31 mouse cellular contexts compared by ENCODE assay signal in the genomic region with DNA sequence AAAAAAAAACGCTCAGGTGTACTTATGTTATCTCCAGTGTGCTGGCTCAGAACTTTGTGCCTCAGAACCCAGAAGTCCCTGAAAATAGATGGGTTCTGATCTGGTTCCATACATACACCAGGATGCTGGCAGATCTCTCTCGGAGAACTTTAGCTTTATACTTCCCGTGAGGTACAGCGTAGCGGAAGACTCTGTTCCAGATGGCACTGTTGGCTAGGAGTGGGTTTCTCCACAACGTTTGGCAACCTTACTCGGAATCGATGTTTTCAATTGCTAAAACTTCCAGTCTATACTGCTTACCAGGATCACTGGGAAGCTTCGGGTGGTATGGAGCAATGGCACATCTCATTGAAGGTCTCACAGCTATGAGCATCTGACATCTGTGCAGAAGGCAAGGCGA. TPM values are rescaled to one million over a fixed set of nuclear protein-coding genes. Genes with fewer than 3 reads are reported as not detected.
DNase-seq lines count a peak whose midpoint lies in the region; ATAC-seq lines count a peak whose summit lies in the region.
"Had no signal": no experiment of that assay in that cellular context is flagged by ENCODE, and none has a peak within 500 bp of the region (broad histone marks: within the 10 kb centered on the region; RNA-seq: fewer than 3 reads in every experiment).

No protein-coding gene starts in this region.

- no peak overlapping the region for H3K9ac ChIP-seq in forebrain, embryonic 15.5 days (replicated peaks)
- no peak overlapping the region for H3K9ac ChIP-seq in forebrain, embryonic 12.5 days
- H3K9ac ChIP-seq in forebrain, embryonic 16.5 days (replicated peaks; ENCODE audit: low read depth, low read length), result no peak overlapping the region
- H3K9ac ChIP-seq: heart, embryonic 12.5 days; intestine, embryonic 15.5 days; limb, embryonic 12.5 days; liver, embryonic 12.5 days; midbrain, embryonic 12.5 days had no signal

- H3K27ac ChIP-seq in forebrain, embryonic 15.5 days (replicated peaks), result no peak overlapping the region
- H3K27ac ChIP-seq in forebrain, embryonic 12.5 days, result no peak overlapping the region
- H3K27ac ChIP-seq in forebrain, embryonic 16.5 days (ENCODE audit: low read length), result 0 out of 2 replicates have a peak overlapping the region, but pooled peaks have one; percentile 18
- H3K27ac ChIP-seq: embryonic facial prominence, embryonic 10.5 days; hindbrain, embryonic 10.5 days; intestine, embryonic 15.5 days; limb, embryonic 12.5 days; liver, embryonic 12.5 days; midbrain, embryonic 12.5 days had no signal

- ATAC-seq in forebrain, embryonic 15.5 days (replicated peaks), result peak; percentile 75; the same call in 1 of the 2 replicates
- ATAC-seq in forebrain, embryonic 12.5 days (ENCODE audit: low FRiP score), result no peak
- peak; percentile 77 for ATAC-seq in forebrain, embryonic 16.5 days
- ATAC-seq: hindbrain, embryonic 16.5 days; intestine, embryonic 15.5 days; liver, embryonic 12.5 days had no signal

- peak; percentile 17 to 45 for DNase-seq in left cerebral cortex, postnatal 36 days (ENCODE audit: low spot score in 2 of 2)
- DNase-seq in left cerebral cortex, postnatal 4 days, result no peak
- DNase-seq in frontal cortex, postnatal 36 days (ENCODE audit: low spot score in 2 of 2), result peak; percentile 13 to 40
- no peak for DNase-seq in gastrocnemius, postnatal 10 days
- DNase-seq: adrenal gland, adult 8-10 months; B cell, adult 2 months; cerebellum, adult 8-10 months; gastrocnemius, postnatal 14 days; heart, postnatal 10 days; kidney, adult 8-10 months; kidney, postnatal 10 days; lung, adult 18-20 months; lung, postnatal 10 days; thymus, adult 18-20 months had no signal

- no peaks in the 10 kb centered on the region for H3K36me3 ChIP-seq in forebrain, embryonic 15.5 days
- H3K36me3 ChIP-seq in forebrain, embryonic 12.5 days (replicated peaks), result no peaks in the 10 kb centered on the region
- H3K36me3 ChIP-seq in forebrain, embryonic 16.5 days (ENCODE audit: control insufficient read depth, insufficient read depth), result no peaks in the 10 kb centered on the region
- H3K36me3 ChIP-seq: embryonic facial prominence, embryonic 10.5 days; heart, embryonic 12.5 days; hindbrain, embryonic 10.5 days; intestine, embryonic 15.5 days; limb, embryonic 12.5 days; liver, embryonic 12.5 days; midbrain, embryonic 12.5 days had no signal

- H3K9me3 ChIP-seq in forebrain, embryonic 15.5 days, result no peaks in the 10 kb centered on the region
- no peaks in the 10 kb centered on the region for H3K9me3 ChIP-seq in forebrain, embryonic 12.5 days
- no peaks in the 10 kb centered on the region for H3K9me3 ChIP-seq in forebrain, embryonic 16.5 days (ENCODE audit: control insufficient read depth, low read length)
- H3K9me3 ChIP-seq: embryonic facial prominence, embryonic 10.5 days; heart, embryonic 12.5 days; hindbrain, embryonic 10.5 days; intestine, embryonic 15.5 days; limb, embryonic 12.5 days; liver, embryonic 12.5 days; midbrain, embryonic 12.5 days had no signal

- intact Hi-C loops in left cerebral cortex, postnatal 36 days (cut with DNase I), result no loop called here
- intact Hi-C loops in left cerebral cortex, postnatal 4 days (cut with DNase I), result no loop called here

- H3K4me2 ChIP-seq in forebrain, embryonic 15.5 days (replicated peaks), result no peak overlapping the region
- H3K4me2 ChIP-seq in forebrain, embryonic 12.5 days, result no peak overlapping the region
- H3K4me2 ChIP-seq in forebrain, embryonic 16.5 days (ENCODE audit: low read length), result no peak overlapping the region
- H3K4me2 ChIP-seq: heart, embryonic 12.5 days; intestine, embryonic 15.5 days; limb, embryonic 12.5 days; liver, embryonic 12.5 days; midbrain, embryonic 12.5 days had no signal

- no peak overlapping the region for H3K4me3 ChIP-seq in forebrain, embryonic 15.5 days
- H3K4me3 ChIP-seq in forebrain, embryonic 12.5 days (replicated peaks), result no peak overlapping the region
- H3K4me3 ChIP-seq in forebrain, embryonic 16.5 days (replicated peaks; ENCODE audit: low read length), result no peak overlapping the region
- H3K4me3 ChIP-seq: embryonic facial prominence, embryonic 10.5 days; heart, embryonic 12.5 days; hindbrain, embryonic 10.5 days; intestine, embryonic 15.5 days; limb, embryonic 12.5 days; liver, embryonic 12.5 days; midbrain, embryonic 12.5 days had no signal

- H3K27me3 ChIP-seq in forebrain, embryonic 15.5 days, result no peaks in the 10 kb centered on the region
- no peaks in the 10 kb centered on the region for H3K27me3 ChIP-seq in forebrain, embryonic 12.5 days
- H3K27me3 ChIP-seq in forebrain, embryonic 16.5 days (replicated peaks; ENCODE audit: control insufficient read depth, insufficient read depth, low read length), result no peaks in the 10 kb centered on the region
- H3K27me3 ChIP-seq: heart, embryonic 12.5 days; intestine, embryonic 15.5 days; limb, embryonic 12.5 days; liver, embryonic 12.5 days; midbrain, embryonic 12.5 days had no signal

- H3K4me1 ChIP-seq in forebrain, embryonic 15.5 days, result 0 out of 2 replicates have a peak, but pooled peaks cover 4% of the 10 kb centered on the region
- peaks cover 9% of the 10 kb centered on the region; the same call in 1 of the 2 replicates for H3K4me1 ChIP-seq in forebrain, embryonic 12.5 days
- H3K4me1 ChIP-seq in forebrain, embryonic 16.5 days (replicated peaks; ENCODE audit: control insufficient read depth, insufficient read depth, low read length), result no peaks in the 10 kb centered on the region
- H3K4me1 ChIP-seq: heart, embryonic 12.5 days; hindbrain, embryonic 10.5 days; intestine, embryonic 15.5 days; liver, embryonic 12.5 days had no signal

- 82% methylated on average over 10 of the region's 10 CpGs for WGBS in forebrain, embryonic 15.5 days
- WGBS in forebrain, embryonic 12.5 days, result 91% methylated on average over 10 of the region's 10 CpGs
- 76% methylated on average over 10 of the region's 10 CpGs for WGBS in forebrain, embryonic 16.5 days

RNA-seq across cellular contexts. Expression of a gene that starts 9.8 kb away (rescaled TPM):
- polyA plus RNA-seq in forebrain, embryonic 15.5 days (2015; fragmentation: Nextera tagmentation; extraction: Ambion mirVana), result not detected in 2 replicates
- not detected in 2 replicates for polyA plus RNA-seq in forebrain, embryonic 12.5 days (2016; fragmentation: Nextera tagmentation; extraction: Ambion mirVana)
- total RNA-seq in left cerebral cortex, postnatal 36 days (2021), result not detected
- not detected for total RNA-seq in left cerebral cortex, postnatal 4 days (2021)
- polyA plus RNA-seq in forebrain, embryonic 16.5 days (2015; fragmentation: Nextera tagmentation; extraction: Ambion mirVana), result 0.39 TPM in 1 of 2 replicates, not detected in the other
- not detected for total RNA-seq in gastrocnemius, postnatal 10 days (2021)
- total RNA-seq: heart, postnatal 10 days; layer of hippocampus, adult 18-20 months; megakaryocyte progenitor cell, adult 5-6 weeks; MEL; monocyte, adult 5-6 weeks; neutrophil, adult 5-6 weeks had no signal
- polyA plus RNA-seq: embryonic facial prominence, embryonic 10.5 days; heart, embryonic 12.5 days; hindbrain, embryonic 10.5 days; hindbrain, embryonic 16.5 days; intestine, embryonic 15.5 days; limb, embryonic 12.5 days; liver, embryonic 12.5 days; midbrain, embryonic 12.5 days; stomach, embryonic 14.5 days had no signal

Comparison
In these comparisons a context has a peak if more than half of its experiments do, and no peak if none do; other contexts are left out.
1. DNase-seq: peak in left cerebral cortex, postnatal 36 days (2 of 2) and frontal cortex, postnatal 36 days (2 of 2); none in left cerebral cortex, postnatal 4 days (single experiment) and gastrocnemius, postnatal 10 days (single experiment).